Mouse (Mus musculus) B cell, adult 62 days (primary cell): Measurements from ENCODE around the gene AC134908.4. TPM values are rescaled to one million over a fixed set of nuclear protein-coding genes. Genes with fewer than 3 reads are reported as not detected.

Experiments used
- total RNA-seq: library from RNA; stranded (reverse); gene quantifications from 4 replicates; pipeline ENCODE4 v1.2.4, GENCODE M21; 2023

AC134908.4 gene
- total RNA-seq, result 2.5 TPM in 1 of 4 replicates, not detected in the others

GRCm38 (mm10) chr17:25795609-25796092 is at the start of gene AC134908.4:
Gene AC134908.4 (minus strand): TSS chr17:25795659.

GRCm38 (mm10) chr17:25844396-25844901 is 49.0 kb upstream of the AC134908.4 start, which contains the start of gene Rhot2:
Gene Rhot2 (minus strand): TSS chr17:25844851.

GRCm38 (mm10) chr17:25841117-25841880 is 45.8 kb upstream of the AC134908.4 start, which contains the start of gene Gm20683:
Gene Gm20683 (minus strand): TSS chr17:25841763.

GRCm38 (mm10) chr17:25837076-25837410 is 41.6 kb upstream of the AC134908.4 start, which contains the start of gene Rhbdl1:
Gene Rhbdl1 (minus strand): TSS chr17:25837295.

GRCm38 (mm10) chr17:25833291-25833663 is 37.8 kb upstream of the AC134908.4 start, which contains the start of gene Stub1:
Gene Stub1 (minus strand): TSS chr17:25833404.

GRCm38 (mm10) chr17:25828712-25829557 is 33.5 kb upstream of the AC134908.4 start, which contains the start of gene Jmjd8:
Gene Jmjd8 (plus strand): TSS chr17:25828867.

GRCm38 (mm10) chr17:25823452-25823851 is 28.0 kb upstream of the AC134908.4 start, which contains the start of gene Wdr24:
Gene Wdr24 (plus strand): TSS chr17:25823627.

GRCm38 (mm10) chr17:25808789-25809605 is 13.5 kb upstream of the AC134908.4 start, which contains the start of gene Fbxl16:
Gene Fbxl16 (plus strand): TSS chr17:25809085.

GRCm38 (mm10) chr17:25796951-25797369 is 1.5 kb upstream of the AC134908.4 start, which contains the start of gene Metrn:
Gene Metrn (minus strand): TSS chr17:25797136.

GRCm38 (mm10) chr17:25792615-25793014 is 2.8 kb downstream of the AC134908.4 start, which contains the start of gene Fam173a:
Gene Fam173a (minus strand): TSS chr17:25792901.

GRCm38 (mm10) chr17:25786280-25786679 is 9.2 kb downstream of the AC134908.4 start, which contains the start of gene Ccdc78:
Gene Ccdc78 (plus strand): TSS chr17:25786580.

GRCm38 (mm10) chr17:25785281-25785745 is 10.1 kb downstream of the AC134908.4 start, which contains the start of gene Haghl:
Gene Haghl (minus strand): TSS chr17:25785673.

GRCm38 (mm10) chr17:25773549-25774120 is 21.8 kb downstream of the AC134908.4 start, which contains the start of gene Narfl:
Gene Narfl (plus strand): TSS chr17:25773776.

GRCm38 (mm10) chr17:25754241-25754640 is 41.2 kb downstream of the AC134908.4 start, which contains the start of gene Msln:
Gene Msln (minus strand): TSS chr17:25754378.

Other genes with a start within 250 kb of the AC134908.4 start
- gene Sox8, start 225.0 kb downstream of the AC134908.4 start, total RNA-seq, result 0.26 to 0.41 TPM in 2 of 4 replicates, not detected in the others
- gene Lmf1, start 216.6 kb downstream of the AC134908.4 start, total RNA-seq, result 26.8 to 32.9 TPM (median 31.5 TPM) in 4 replicates
- gene Gng13, start 78.5 kb downstream of the AC134908.4 start, total RNA-seq, result not detected in 4 replicates
- 7.5 to 10.0 TPM (median 8.2 TPM) in 4 replicates for gene Chtf18, start 68.2 kb downstream of the AC134908.4 start, total RNA-seq
- gene Rpusd1, start 68.0 kb downstream of the AC134908.4 start, total RNA-seq, result 5.7 to 7.8 TPM (median 6.6 TPM) in 4 replicates
- gene Mslnl, start 59.6 kb downstream of the AC134908.4 start, total RNA-seq, result 0.21 to 0.22 TPM in 2 of 4 replicates, not detected in the others
- 0.83 TPM in 1 of 4 replicates, not detected in the others for gene Msln, start 41.3 kb downstream of the AC134908.4 start, total RNA-seq
- 33.4 to 44.4 TPM (median 34.9 TPM) in 4 replicates for gene Narfl, start 21.9 kb downstream of the AC134908.4 start, total RNA-seq
- 19.7 to 25.0 TPM (median 23.7 TPM) in 4 replicates for gene Haghl, start 10.0 kb downstream of the AC134908.4 start, total RNA-seq
- not detected in 4 replicates for gene Ccdc78, start 9.1 kb downstream of the AC134908.4 start, total RNA-seq
- gene Fam173a, start 2.8 kb downstream of the AC134908.4 start, total RNA-seq, result 41.7 to 46.0 TPM (median 43.2 TPM) in 4 replicates
- 10.5 to 16.8 TPM (median 13.6 TPM) in 4 replicates for gene Metrn, start 1.5 kb upstream of the AC134908.4 start, total RNA-seq
- gene Fbxl16, start 13.4 kb upstream of the AC134908.4 start, total RNA-seq, result not detected in 4 replicates
- gene Wdr24, start 28.0 kb upstream of the AC134908.4 start, total RNA-seq, result 18.0 to 20.7 TPM (median 18.5 TPM) in 4 replicates
- 23.7 to 30.8 TPM (median 26.6 TPM) in 4 replicates for gene Jmjd8, start 33.2 kb upstream of the AC134908.4 start, total RNA-seq
- 54.6 to 61.8 TPM (median 59.7 TPM) in 4 replicates for gene Stub1, start 37.7 kb upstream of the AC134908.4 start, total RNA-seq
- 2.7 to 3.4 TPM (median 2.9 TPM) in 4 replicates for gene Rhbdl1, start 41.6 kb upstream of the AC134908.4 start, total RNA-seq
- 1.3 to 4.6 TPM (median 2.3 TPM) in 4 replicates for gene Gm20683, start 46.1 kb upstream of the AC134908.4 start, total RNA-seq
- gene Rhot2, start 49.2 kb upstream of the AC134908.4 start, total RNA-seq, result 60.3 to 71.6 TPM (median 67.0 TPM) in 4 replicates
- gene Wdr90, start 65.8 kb upstream of the AC134908.4 start, total RNA-seq, result 31.7 to 38.7 TPM (median 35.9 TPM) in 4 replicates
- gene Mcrip2, start 73.1 kb upstream of the AC134908.4 start, total RNA-seq, result 1.4 to 5.1 TPM (median 2.8 TPM) in 4 replicates
- 19.5 to 27.4 TPM (median 23.1 TPM) in 4 replicates for gene Mettl26, start 79.4 kb upstream of the AC134908.4 start, total RNA-seq
- gene Wfikkn1, start 85.2 kb upstream of the AC134908.4 start, total RNA-seq, result 5.2 to 8.4 TPM (median 7.1 TPM) in 4 replicates
- gene Rab40c, start 124.1 kb upstream of the AC134908.4 start, total RNA-seq, result 22.5 to 27.0 TPM (median 25.2 TPM) in 4 replicates
- gene Pigq, start 149.3 kb upstream of the AC134908.4 start, total RNA-seq, result 64.5 to 69.3 TPM (median 67.8 TPM) in 4 replicates
- gene Nhlrc4, start 149.3 kb upstream of the AC134908.4 start, total RNA-seq, result not detected in 4 replicates
- gene A930017K11Rik, start 156.9 kb upstream of the AC134908.4 start, total RNA-seq, result not detected in 4 replicates
- 37.2 to 41.1 TPM (median 38.7 TPM) in 4 replicates for gene Capn15, start 190.1 kb upstream of the AC134908.4 start, total RNA-seq